Mouse (Mus musculus): Measurements from ENCODE around the gene Nadk. TPM values are rescaled to one million over a fixed set of nuclear protein-coding genes. Genes with fewer than 3 reads are reported as not detected.

Nadk gene
- polyA plus RNA-seq, 1 experiment from 2014 or later, result 96.1 TPM

- Histone ChIP-seq H3K4me3 (no peak overlapping the region), H3K27ac (no peak overlapping the region), H3K9me3 (no peaks in the 10 kb centered on the region; the same call in 1 of the 2 replicates), H3K27me3 (no peaks in the 10 kb centered on the region), H3K4me1 (peaks cover 6% of the 10 kb centered on the region; the same call in 1 of the 2 replicates), H3K36me3 (peaks cover 7% of the 10 kb centered on the region), H3K9ac (no peak overlapping the region), H3K4me2 (replicated peaks) (no peak overlapping the region)
- no peak for ATAC-seq (ENCODE audit: low FRiP score, low read depth)
- 86% methylated on average over 3 of the region's 3 CpGs for WGBS
Measured at GRCm38 (mm10) chr4:155595777-155596176, 33.6 kb downstream of the Nadk start.

- no peak overlapping the region for H3K4me3 ChIP-seq
- H3K9me3 ChIP-seq, result no peaks in the 10 kb centered on the region; the same call in 1 of the 2 replicates
Measured at GRCm38 (mm10) chr4:155596606-155597005, 34.4 kb downstream of the Nadk start.

GRCm38 (mm10) chr4:155598536-155598935 lies 36.4 kb downstream of the Nadk start:
- ATAC-seq (ENCODE audit: low FRiP score, low read depth), result no peak
- Histone ChIP-seq H3K27me3 (no peaks in the 10 kb centered on the region), H3K9me3 (no peaks in the 10 kb centered on the region; the same call in 1 of the 2 replicates), H3K36me3 (no peaks in the 10 kb centered on the region), H3K9ac (no peak overlapping the region), H3K4me2 (replicated peaks) (no peak overlapping the region), H3K4me1 (peaks cover 18% of the 10 kb centered on the region), H3K4me3 (no peak overlapping the region), H3K27ac (no peak overlapping the region)
- 17% methylated on average over 20 of the region's 20 CpGs for WGBS

More at GRCm38 (mm10) chr4:155596606-155597005, 34.4 kb downstream of the Nadk start:
- no peak for ATAC-seq (ENCODE audit: low FRiP score, low read depth)
- no peak overlapping the region for H3K9ac ChIP-seq
- H3K4me2 ChIP-seq (replicated peaks), result no peak overlapping the region
- H3K27ac ChIP-seq, result no peak overlapping the region
- H3K4me1 ChIP-seq, result peaks cover 7% of the 10 kb centered on the region; the same call in 1 of the 2 replicates
- WGBS, result 88% methylated on average over 5 of the region's 5 CpGs
- no peaks in the 10 kb centered on the region for H3K27me3 ChIP-seq
- no peaks in the 10 kb centered on the region for H3K36me3 ChIP-seq

- Histone ChIP-seq H3K27me3 (no peaks in the 10 kb centered on the region), H3K9me3 (no peaks in the 10 kb centered on the region; the same call in 1 of the 2 replicates), H3K9ac (peak overlapping the region; percentile 93), H3K36me3 (peaks cover 7% of the 10 kb centered on the region), H3K4me2 (replicated peaks) (peak overlapping the region; percentile 86), H3K4me1 (peaks cover 18% of the 10 kb centered on the region), H3K27ac (peak overlapping the region; percentile 99), H3K4me3 (peak overlapping the region; percentile 96)
- WGBS, result 89% methylated on average over 10 of the region's 11 CpGs
- no peak for ATAC-seq (ENCODE audit: low FRiP score, low read depth)
Measured at GRCm38 (mm10) chr4:155599901-155600825, 38.0 kb downstream of the Nadk start.

GRCm38 (mm10) chr4:155601091-155601996 lies 39.2 kb downstream of the Nadk start, which contains the start of gene Slc35e2:
TSS of gene Slc35e2 (plus strand) at chr4:155601416.
- Histone ChIP-seq H3K27me3 (no peaks in the 10 kb centered on the region), H3K9ac (peak within 1 kb of the TSS; percentile 93), H3K36me3 (peaks cover 12% of the 10 kb centered on the region), H3K4me1 (peaks cover 18% of the 10 kb centered on the region), H3K4me3 (peak within 1 kb of the TSS; percentile 96), H3K27ac (peak within 1 kb of the TSS; percentile 99), H3K4me2 (replicated peaks) (peak within 1 kb of the TSS; percentile 86), H3K9me3 (no peaks in the 10 kb centered on the region; the same call in 1 of the 2 replicates)
- peak; percentile 95 for ATAC-seq (ENCODE audit: low FRiP score, low read depth)
- 1% methylated on average over 65 of the region's 65 CpGs for WGBS

GRCm38 (mm10) chr4:155601997-155602456 lies 39.8 kb downstream of the Nadk start:
- H3K9ac ChIP-seq, result peak overlapping the region; percentile 93
- peaks cover 15% of the 10 kb centered on the region for H3K36me3 ChIP-seq
- peaks cover 18% of the 10 kb centered on the region for H3K4me1 ChIP-seq
- ATAC-seq (ENCODE audit: low FRiP score, low read depth), result peak; percentile 45
- no peaks in the 10 kb centered on the region; the same call in 1 of the 2 replicates for H3K9me3 ChIP-seq
- peak overlapping the region; percentile 96 for H3K4me3 ChIP-seq
- H3K4me2 ChIP-seq (replicated peaks), result peak overlapping the region; percentile 86
- WGBS, result 1% methylated on average over 31 of the region's 31 CpGs
- peak overlapping the region; percentile 99 for H3K27ac ChIP-seq
- H3K27me3 ChIP-seq, result no peaks in the 10 kb centered on the region

- WGBS, result 88% methylated on average over 1 of the region's 1 CpGs
- Histone ChIP-seq H3K36me3 (peaks cover 21% of the 10 kb centered on the region), H3K27me3 (no peaks in the 10 kb centered on the region), H3K27ac (no peak overlapping the region), H3K9ac (peak overlapping the region; percentile 39; the same call in 1 of the 2 replicates), H3K9me3 (no peaks in the 10 kb centered on the region; the same call in 1 of the 2 replicates), H3K4me3 (peak overlapping the region; percentile 96), H3K4me1 (peaks cover 18% of the 10 kb centered on the region), H3K4me2 (replicated peaks) (peak overlapping the region; percentile 86)
- no peak for ATAC-seq (ENCODE audit: low FRiP score, low read depth)
Measured at GRCm38 (mm10) chr4:155602753-155603152, 40.6 kb downstream of the Nadk start.

GRCm38 (mm10) chr4:155603801-155604200 lies 41.6 kb downstream of the Nadk start:
- Histone ChIP-seq H3K9ac (no peak overlapping the region), H3K9me3 (no peaks in the 10 kb centered on the region), H3K4me2 (replicated peaks) (no peak overlapping the region), H3K4me3 (no peak overlapping the region), H3K27ac (no peak overlapping the region), H3K4me1 (peaks cover 18% of the 10 kb centered on the region), H3K36me3 (peaks cover 24% of the 10 kb centered on the region), H3K27me3 (no peaks in the 10 kb centered on the region)
- 95% methylated on average over 6 of the region's 6 CpGs for WGBS
- no peak for ATAC-seq (ENCODE audit: low FRiP score, low read depth)

GRCm38 (mm10) chr4:155605132-155605531 lies 43.0 kb downstream of the Nadk start:
- H3K4me1 ChIP-seq, result peaks cover 15% of the 10 kb centered on the region
- peaks cover 32% of the 10 kb centered on the region for H3K36me3 ChIP-seq
- ATAC-seq (ENCODE audit: low FRiP score, low read depth), result no peak
- H3K9me3 ChIP-seq, result no peaks in the 10 kb centered on the region
- H3K4me2 ChIP-seq (replicated peaks), result no peak overlapping the region
- no peak overlapping the region for H3K27ac ChIP-seq
- H3K4me3 ChIP-seq, result no peak overlapping the region
- 95% methylated on average over 4 of the region's 4 CpGs for WGBS
- no peak overlapping the region for H3K9ac ChIP-seq
- no peaks in the 10 kb centered on the region for H3K27me3 ChIP-seq

- Histone ChIP-seq H3K36me3 (peaks cover 46% of the 10 kb centered on the region), H3K4me2 (replicated peaks) (no peak overlapping the region), H3K4me3 (no peak overlapping the region), H3K9ac (no peak overlapping the region), H3K27ac (no peak overlapping the region), H3K27me3 (no peaks in the 10 kb centered on the region), H3K4me1 (peaks cover 12% of the 10 kb centered on the region), H3K9me3 (no peaks in the 10 kb centered on the region)
- WGBS, result 74% methylated on average over 2 of the region's 2 CpGs
- ATAC-seq (ENCODE audit: low FRiP score, low read depth), result no peak
Measured at GRCm38 (mm10) chr4:155606825-155607224, 44.6 kb downstream of the Nadk start.

- H3K36me3 ChIP-seq, result peaks cover 78% of the 10 kb centered on the region
- no peaks in the 10 kb centered on the region for H3K27me3 ChIP-seq
- ATAC-seq (ENCODE audit: low FRiP score, low read depth), result no peak
- 90% methylated on average over 3 of the region's 3 CpGs for WGBS
- no peak overlapping the region for H3K9ac ChIP-seq
- H3K9me3 ChIP-seq, result no peaks in the 10 kb centered on the region
- H3K4me3 ChIP-seq, result no peak overlapping the region
- no peak overlapping the region for H3K27ac ChIP-seq
- no peaks in the 10 kb centered on the region for H3K4me1 ChIP-seq
- no peak overlapping the region for H3K4me2 ChIP-seq (replicated peaks)
Measured at GRCm38 (mm10) chr4:155611860-155612259, 49.7 kb downstream of the Nadk start.
